Mouse (Mus musculus) lung, postnatal 14 days (tissue): ENCODE data around the gene Ifna5.

Experiments
- DNase-seq: peaks from one replicate; pipeline ENCODE4 v3.0.0; 2021

Ifna5 gene

DNA sequence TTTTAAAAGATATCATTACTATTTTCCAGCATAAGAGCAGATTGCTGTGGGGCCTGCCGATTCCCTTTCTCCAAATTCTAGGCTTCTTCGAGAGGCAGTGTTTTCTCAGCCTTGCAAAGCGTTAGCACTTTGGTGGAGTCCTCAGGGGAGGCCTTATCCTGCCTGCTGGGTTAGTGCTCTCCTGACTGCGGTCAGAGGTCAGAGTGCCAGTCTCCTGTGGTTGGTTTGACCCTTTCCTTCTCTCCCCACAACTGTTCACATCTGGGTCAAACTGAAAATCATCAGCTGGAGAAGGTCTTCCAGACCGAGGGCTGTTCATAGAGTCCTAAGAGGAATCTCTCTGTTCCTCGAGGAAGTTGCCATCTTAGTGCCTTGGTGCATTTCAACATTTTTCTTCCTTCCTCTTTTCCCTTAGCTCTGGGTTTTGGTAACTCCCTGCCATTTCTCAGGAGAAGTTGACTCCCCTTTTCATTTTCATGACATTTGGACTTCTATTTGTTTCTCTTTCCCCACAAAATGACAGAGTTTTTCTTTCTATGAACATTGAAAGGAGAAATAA, 29.8 kb downstream of the Ifna5 start:
- no peak for DNase-seq

- DNase-seq = peak; percentile 79
Measured at GRCm38 (mm10) chr4:88867366-88867925, 32.1 kb downstream of the Ifna5 start.

DNA sequence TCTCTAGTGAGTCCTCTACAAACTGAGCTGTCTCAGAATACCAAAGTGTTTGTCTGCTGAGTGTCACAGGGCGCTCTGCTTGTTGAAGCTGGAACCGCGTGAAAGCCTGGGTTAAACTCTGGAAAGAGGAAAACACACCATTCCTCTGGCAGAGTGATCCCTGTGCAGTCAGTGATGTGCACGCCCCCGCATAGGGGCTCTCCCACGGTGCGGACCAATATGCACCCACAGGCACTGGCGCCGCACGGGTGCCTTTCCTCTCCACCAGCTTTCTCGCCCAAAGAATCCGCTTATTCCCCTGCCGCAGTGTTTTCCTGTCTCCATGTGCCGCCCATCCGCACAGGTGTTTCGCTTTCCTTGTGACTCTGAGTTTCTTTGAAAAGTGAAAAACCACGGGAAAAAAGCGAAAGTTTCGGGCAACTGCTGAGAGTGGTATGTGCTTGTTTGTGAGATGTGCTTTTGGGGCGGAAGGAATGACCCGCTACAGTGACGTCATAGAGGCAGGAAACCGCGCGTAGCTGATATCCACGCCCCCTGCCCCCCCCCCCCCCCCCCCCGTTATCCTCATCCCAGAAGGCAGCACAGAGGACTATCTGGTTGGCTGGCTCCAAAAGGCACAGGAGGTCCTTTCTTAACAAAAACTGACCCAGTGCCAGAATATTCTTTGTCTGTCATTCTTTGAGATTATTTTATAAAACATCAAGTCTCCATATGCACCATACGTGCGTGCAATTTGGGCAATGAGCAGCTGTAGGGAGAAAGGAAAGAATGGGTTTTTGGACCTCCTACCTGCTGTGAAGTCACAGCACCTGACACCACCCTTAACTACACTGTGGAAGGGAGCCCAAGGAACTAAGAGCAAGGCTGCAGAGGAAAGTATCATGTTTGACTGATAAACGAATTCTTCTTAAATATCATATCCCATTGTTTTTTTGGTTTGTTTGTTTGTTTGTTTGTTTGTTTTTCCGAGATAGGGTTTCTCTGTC, 32.9 kb downstream of the Ifna5 start:
- DNase-seq = peak; percentile 27

- DNase-seq = peak; percentile 52
Measured at GRCm38 (mm10) chr4:88872691-88873090, 37.4 kb downstream of the Ifna5 start.

- DNase-seq = no peak
Measured at GRCm38 (mm10) chr4:88875435-88876095, 40.2 kb downstream of the Ifna5 start.

GRCm38 (mm10) chr4:88876520-88876919, 41.2 kb downstream of the Ifna5 start:
- no peak for DNase-seq

GRCm38 (mm10) chr4:88878246-88878645, 42.9 kb downstream of the Ifna5 start:
- no peak for DNase-seq

GRCm38 (mm10) chr4:88878772-88879171, 43.4 kb downstream of the Ifna5 start:
- no peak for DNase-seq

DNA sequence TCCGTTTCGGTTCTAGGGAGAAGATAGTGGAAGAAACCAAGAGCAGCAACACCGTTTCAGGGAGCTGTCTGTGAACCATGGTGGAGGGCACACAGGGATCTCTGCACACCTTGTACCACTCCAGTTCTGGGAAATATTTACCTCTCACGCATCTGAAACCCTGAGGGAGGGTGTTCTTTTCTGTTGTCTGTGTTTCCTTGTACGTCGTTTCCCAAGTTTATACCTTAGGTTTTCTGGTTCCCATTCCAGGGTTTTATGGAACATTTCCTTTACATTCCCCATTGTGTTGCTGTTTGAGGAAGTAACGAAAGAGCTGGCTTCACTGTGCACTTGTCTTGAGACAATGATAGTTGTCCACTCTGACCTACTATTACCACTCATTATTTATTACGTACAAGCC, 44.8 kb downstream of the Ifna5 start, which contains the start of gene Ifne:
Ifne (minus strand) TSS at position 101 of the 400 bp plus-strand sequence.
- no peak for DNase-seq
